Mouse (Mus musculus): ENCODE measurements at regions not wholly inside any gene's neighbourhood (a gene's known extent, or its start where the extent isn't known, plus 50 kb on each side); places are given as distances from the start of the nearest gene placed in this dataset.

DNA sequence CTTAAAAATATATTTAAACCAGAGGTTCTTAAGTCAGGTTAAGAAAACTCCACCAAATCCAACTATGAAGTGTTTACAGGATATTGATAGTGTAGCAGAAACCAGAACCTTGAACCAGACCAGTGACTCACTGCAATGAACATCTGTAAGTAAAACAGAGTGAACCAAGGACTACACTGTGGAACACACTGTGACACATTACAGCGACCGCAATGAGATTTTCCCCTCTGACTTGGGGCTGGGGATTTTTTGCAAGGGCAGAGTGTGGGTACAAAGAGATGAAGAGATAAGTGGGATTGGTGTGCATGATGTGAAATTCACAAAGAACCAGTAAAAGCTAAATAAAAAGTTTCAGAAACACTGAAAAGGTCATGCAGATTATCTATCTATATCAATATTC, 73.0 kb upstream of the Nrn1 start:
- H3K4me3 ChIP-seq (replicated peaks; ENCODE audit: low read depth, low read length): no peak overlapping the region
- no peak for ATAC-seq (ENCODE audit: low FRiP score, low TSS enrichment)
- no peak overlapping the region for H3K9ac ChIP-seq (replicated peaks; ENCODE audit: low read length)
- H3K27me3 ChIP-seq (ENCODE audit: control insufficient read depth, insufficient read depth, low read length): no peaks in the 10 kb centered on the region
- no peaks in the 10 kb centered on the region for H3K9me3 ChIP-seq (ENCODE audit: control insufficient read depth, low read length)
- no peak for DNase-seq
- no peak overlapping the region for H3K27ac ChIP-seq (replicated peaks; ENCODE audit: low read depth, low read length)
- no peaks in the 10 kb centered on the region for H3K36me3 ChIP-seq (ENCODE audit: control insufficient read depth, insufficient read depth, low read length)
- 89% methylated on average over 2 of the region's 2 CpGs for WGBS
- H3K4me2 ChIP-seq (ENCODE audit: low read length): no peak overlapping the region
- H3K4me1 ChIP-seq (ENCODE audit: control insufficient read depth, insufficient read depth, low read length): no peaks in the 10 kb centered on the region

DNA sequence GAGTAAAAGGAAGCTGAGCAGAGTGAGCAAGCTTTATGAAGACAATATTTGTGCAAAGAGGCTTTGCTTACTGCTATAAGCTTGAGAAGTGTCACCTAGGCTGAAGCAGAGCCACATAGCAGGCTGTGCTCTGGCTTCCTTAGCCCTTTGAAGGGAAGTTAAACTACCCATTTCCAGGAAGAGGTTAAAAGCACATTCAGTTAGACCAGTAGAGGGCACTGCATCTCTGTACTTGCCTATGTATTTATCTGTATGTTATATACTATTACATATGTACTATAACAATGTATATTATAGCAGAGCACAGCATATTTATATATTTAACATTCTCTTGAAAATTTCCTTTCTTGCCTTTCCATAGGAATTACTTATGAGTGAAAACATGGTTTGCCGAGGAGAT, 54.4 kb upstream of the Nrn1 start:
- no peak for ATAC-seq (ENCODE audit: low FRiP score, low TSS enrichment)
- 90% methylated on average over 1 of the region's 1 CpGs for WGBS

More for the DNA sequence above, 54.4 kb upstream of the Nrn1 start:
- no peaks in the 10 kb centered on the region for H3K36me3 ChIP-seq (ENCODE audit: control insufficient read depth, insufficient read depth, low read length)
- no peak overlapping the region for H3K4me3 ChIP-seq (replicated peaks; ENCODE audit: low read depth, low read length)
- H3K9me3 ChIP-seq (ENCODE audit: control insufficient read depth, low read length): no peaks in the 10 kb centered on the region
- H3K27ac ChIP-seq (replicated peaks; ENCODE audit: low read depth, low read length): no peak overlapping the region
- no peak overlapping the region for H3K4me2 ChIP-seq (ENCODE audit: low read length)
- DNase-seq: peak; percentile 67
- no peaks in the 10 kb centered on the region for H3K4me1 ChIP-seq (ENCODE audit: control insufficient read depth, insufficient read depth, low read length)
- H3K27me3 ChIP-seq (ENCODE audit: control insufficient read depth, insufficient read depth, low read length): no peaks in the 10 kb centered on the region
- no peak overlapping the region for H3K9ac ChIP-seq (replicated peaks; ENCODE audit: low read length)

Data from midbrain, embryonic 14.5 days (tissue).